Mouse (Mus musculus): Measurements from ENCODE around the gene Gipc2. TPM values are rescaled to one million over a fixed set of nuclear protein-coding genes. Genes with fewer than 3 reads are reported as not detected.

Gipc2 gene
- polyA plus RNA-seq, 1 experiment, result 36.6 TPM

DNA sequence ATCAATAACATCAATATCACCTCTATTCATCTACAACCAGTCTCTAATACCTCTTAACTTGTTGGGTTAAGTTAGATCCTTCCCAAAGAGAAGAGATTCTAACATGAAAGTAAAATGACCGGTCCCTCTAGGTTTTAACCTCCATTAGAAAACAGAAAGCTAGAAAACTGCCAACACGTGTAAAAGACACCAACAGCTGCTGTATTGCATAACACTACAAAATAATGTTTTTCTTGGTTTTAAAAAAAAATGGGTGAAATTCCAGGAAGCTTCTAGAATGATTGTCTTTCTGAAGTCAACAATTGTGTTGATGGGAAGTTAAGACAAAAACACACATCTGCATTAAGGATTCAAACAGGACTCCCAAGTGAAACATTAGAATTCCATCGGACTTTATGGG is 119.1 kb downstream of the Gipc2 start:
- no peak for TF ChIP-seq CTCF (IDR thresholded peaks at IDR 0.05; ENCODE audit: insufficient read depth, low read length)
- TF ChIP-seq POLR2A (IDR thresholded peaks at IDR 0.05; ENCODE audit: borderline replicate concordance, extremely low read depth, low read depth, low read length), result no peak
- Histone ChIP-seq H3K4me1 (ENCODE audit: control insufficient read depth, insufficient read depth, low read length) (no peaks in the 10 kb centered on the region), H3K4me3 (replicated peaks; ENCODE audit: extremely low read depth, low read depth, low read length) (no peak overlapping the region)
- WGBS, result 68% methylated on average over 3 of the region's 3 CpGs
- no peak for DNase-seq

Other genes with a start within 250 kb of the Gipc2 start
- 3.8 and 8.3 TPM in 2 replicates for gene Dnajb4, start 44.1 kb upstream of the Gipc2 start, polyA plus RNA-seq (2012; rRNA removed)
- 59.9 and 66.2 TPM in 2 replicates for gene Fubp1, start 44.2 kb upstream of the Gipc2 start, polyA plus RNA-seq (2012; rRNA removed)
- gene Nexn, start 100.1 kb upstream of the Gipc2 start, polyA plus RNA-seq (2012; rRNA removed), result 0.34 and 1.1 TPM in 2 replicates
- 9.5 and 11.6 TPM in 2 replicates for gene Miga1, start 174.2 kb upstream of the Gipc2 start, polyA plus RNA-seq (2012; rRNA removed)
- 16.3 and 26.6 TPM in 2 replicates for gene Usp33, start 180.2 kb upstream of the Gipc2 start, polyA plus RNA-seq (2012; rRNA removed)
- gene Zzz3, start 229.2 kb upstream of the Gipc2 start, polyA plus RNA-seq (2012; rRNA removed), result 13.9 and 19.7 TPM in 2 replicates